Mouse (Mus musculus) hindbrain, embryonic 15.5 days (tissue): Measurements from ENCODE around the gene Gucy2g. TPM values are rescaled to one million over a fixed set of nuclear protein-coding genes. Genes with fewer than 3 reads are reported as not detected.

ENCODE experiments used
- ATAC-seq: fragments of 200-750 bp; cut with Nextera tagmentation; 2 replicates; pipeline ENCODE4 v1.8.0; 2017; ENCODE audit warnings: low read depth, moderate number of reproducible peaks, moderate TSS enrichment; ENCODE audit not compliant: low FRiP score
- H3K27ac ChIP-seq: fragments of 300-500 bp; sonication (generic); replicated peaks from 2 replicates; pipeline ENCODE4 v1.5.1; 2015; ENCODE audit warnings: mild to moderate bottlenecking, inconsistent platforms
- H3K27me3 ChIP-seq: fragments of 300-500 bp; sonication (generic); 2 replicates; pipeline ENCODE4 v1.6.1; 2015; ENCODE audit warnings: control low read depth, inconsistent platforms
- H3K36me3 ChIP-seq: fragments of 300-500 bp; sonication (generic); 2 replicates; pipeline ENCODE4 v1.6.1; 2015; ENCODE audit warnings: control low read depth, inconsistent platforms
- H3K4me1 ChIP-seq: fragments of 300-500 bp; sonication (generic); replicated peaks from 2 replicates; pipeline ENCODE4 v1.6.1; 2015; ENCODE audit warnings: control low read depth, inconsistent platforms
- H3K4me2 ChIP-seq: fragments of 300-500 bp; sonication (generic); 2 replicates; pipeline ENCODE4 v1.6.1; 2015; ENCODE audit warnings: moderate library complexity, mild to moderate bottlenecking, inconsistent platforms
- H3K4me3 ChIP-seq: fragments of 300-500 bp; sonication (generic); 2 replicates; pipeline ENCODE4 v1.5.1; 2015; ENCODE audit warnings: mild to moderate bottlenecking, inconsistent platforms
- H3K9ac ChIP-seq: fragments of 300-500 bp; sonication (generic); 2 replicates; pipeline ENCODE4 v1.6.1; 2015; ENCODE audit warnings: inconsistent platforms
- H3K9me3 ChIP-seq: fragments of 300-500 bp; sonication (generic); 2 replicates; pipeline ENCODE4 v1.6.1; 2016; ENCODE audit warnings: control low read depth, inconsistent platforms
- WGBS: fragments of 180-500 bp; shearing (Covaris S2); methylation state at CpG from one replicate; pipeline ENCODE4 v1.1.7; 2015; 5-methylcytosine and 5-hydroxymethylcytosine counted together
- polyA plus RNA-seq: library from polyadenylated mRNA; unstranded; fragments of >200 nt; fragmentation: Nextera tagmentation; extraction: Ambion mirVana; gene quantifications from 2 replicates; pipeline ENCODE4 v1.2.1, GENCODE M21; 2015

Gene Gucy2g
- polyA plus RNA-seq, 1 experiment from 2014 or later, result 0.12 TPM

GRCm38 (mm10) chr19:55195574-55195973 lies 45.5 kb downstream of the Gucy2g start:
- Histone ChIP-seq H3K4me2 (no peak overlapping the region), H3K27ac (no peak overlapping the region), H3K27me3 (no peaks in the 10 kb centered on the region), H3K4me1 (no peaks in the 10 kb centered on the region), H3K36me3 (no peaks in the 10 kb centered on the region), H3K4me3 (no peak overlapping the region), H3K9ac (no peak overlapping the region), H3K9me3 (no peaks in the 10 kb centered on the region)
- no peak for ATAC-seq
- 94% methylated on average over 3 of the region's 3 CpGs for WGBS

- whole genome bisulfite sequencing, result 83% methylated on average over 7 of the region's 7 CpGs
- Histone ChIP-seq H3K4me2 (no peak overlapping the region), H3K36me3 (no peaks in the 10 kb centered on the region), H3K4me1 (no peaks in the 10 kb centered on the region), H3K9ac (no peak overlapping the region), H3K9me3 (no peaks in the 10 kb centered on the region), H3K27ac (no peak overlapping the region), H3K4me3 (no peak overlapping the region), H3K27me3 (no peaks in the 10 kb centered on the region)
- ATAC-seq, result no peak
These were observed 46.4 kb downstream of the Gucy2g start for GRCm38 (mm10) chr19:55194520-55195170.

GRCm38 (mm10) chr19:55193717-55194394 lies 47.2 kb downstream of the Gucy2g start:
- 64% methylated on average over 11 of the region's 11 CpGs for WGBS
- Histone ChIP-seq H3K4me1 (no peaks in the 10 kb centered on the region), H3K9ac (no peak overlapping the region), H3K27ac (no peak overlapping the region), H3K4me3 (no peak overlapping the region), H3K9me3 (no peaks in the 10 kb centered on the region), H3K36me3 (no peaks in the 10 kb centered on the region), H3K27me3 (no peaks in the 10 kb centered on the region), H3K4me2 (no peak overlapping the region)
- no peak for ATAC-seq

GRCm38 (mm10) chr19:55192254-55192945 lies 48.6 kb downstream of the Gucy2g start:
- no peak for ATAC-seq
- Histone ChIP-seq H3K27ac (no peak overlapping the region), H3K36me3 (no peaks in the 10 kb centered on the region)

GRCm38 (mm10) chr19:55191596-55191995 lies 49.4 kb downstream of the Gucy2g start:
- H3K27me3 ChIP-seq, result no peaks in the 10 kb centered on the region
- H3K4me1 ChIP-seq, result no peaks in the 10 kb centered on the region
- H3K36me3 ChIP-seq, result no peaks in the 10 kb centered on the region
- no peak overlapping the region for H3K4me3 ChIP-seq
- no peak overlapping the region for H3K4me2 ChIP-seq
- 74% methylated on average over 2 of the region's 2 CpGs for WGBS
- ATAC-seq, result no peak
- H3K9me3 ChIP-seq, result no peaks in the 10 kb centered on the region
- H3K9ac ChIP-seq, result no peak overlapping the region
- H3K27ac ChIP-seq, result no peak overlapping the region

More at GRCm38 (mm10) chr19:55192254-55192945, 48.6 kb downstream of the Gucy2g start:
- Histone ChIP-seq H3K9me3 (no peaks in the 10 kb centered on the region), H3K27me3 (no peaks in the 10 kb centered on the region), H3K4me3 (no peak overlapping the region), H3K4me2 (no peak overlapping the region), H3K9ac (no peak overlapping the region), H3K4me1 (no peaks in the 10 kb centered on the region)
- 90% methylated on average over 21 of the region's 21 CpGs for WGBS

- WGBS, result 88% methylated on average over 5 of the region's 5 CpGs
- no peak for ATAC-seq
- H3K27ac ChIP-seq, result no peak overlapping the region
These were observed 51.0 kb downstream of the Gucy2g start for GRCm38 (mm10) chr19:55190065-55190464.

GRCm38 (mm10) chr19:55185651-55186050 lies 55.4 kb downstream of the Gucy2g start:
- H3K4me2 ChIP-seq, result no peak overlapping the region
- no peak overlapping the region for H3K9ac ChIP-seq
- H3K27me3 ChIP-seq, result no peaks in the 10 kb centered on the region
- no peak overlapping the region for H3K4me3 ChIP-seq
- no peaks in the 10 kb centered on the region for H3K36me3 ChIP-seq
- peak; percentile 89 for ATAC-seq
- 14% methylated on average over 3 of the region's 3 CpGs for WGBS
- peak overlapping the region; percentile 31 for H3K27ac ChIP-seq
- no peaks in the 10 kb centered on the region for H3K9me3 ChIP-seq
- peaks cover 5% of the 10 kb centered on the region for H3K4me1 ChIP-seq

More at GRCm38 (mm10) chr19:55190065-55190464, 51.0 kb downstream of the Gucy2g start:
- no peak overlapping the region for H3K4me3 ChIP-seq
- H3K9me3 ChIP-seq, result no peaks in the 10 kb centered on the region
- no peak overlapping the region for H3K4me2 ChIP-seq
- no peaks in the 10 kb centered on the region for H3K36me3 ChIP-seq
- peaks cover 3% of the 10 kb centered on the region for H3K4me1 ChIP-seq
- no peaks in the 10 kb centered on the region for H3K27me3 ChIP-seq
- H3K9ac ChIP-seq, result no peak overlapping the region

GRCm38 (mm10) chr19:55185074-55185473 lies 56.0 kb downstream of the Gucy2g start:
- H3K4me2 ChIP-seq, result no peak overlapping the region
- no peak overlapping the region for H3K9ac ChIP-seq
- H3K27ac ChIP-seq, result peak overlapping the region; percentile 31
- H3K36me3 ChIP-seq, result no peaks in the 10 kb centered on the region
- ATAC-seq, result 0 out of 2 replicates have a peak, but pooled peaks have one; percentile 6
- no peaks in the 10 kb centered on the region for H3K27me3 ChIP-seq
- H3K4me3 ChIP-seq, result no peak overlapping the region
- peaks cover 5% of the 10 kb centered on the region for H3K4me1 ChIP-seq
- WGBS, result 38% methylated on average over 7 of the region's 7 CpGs
- no peaks in the 10 kb centered on the region for H3K9me3 ChIP-seq

- ATAC-seq, result no peak
- Histone ChIP-seq H3K4me1 (peaks cover 5% of the 10 kb centered on the region), H3K36me3 (no peaks in the 10 kb centered on the region), H3K27ac (peak overlapping the region; percentile 31), H3K9me3 (no peaks in the 10 kb centered on the region), H3K4me3 (no peak overlapping the region), H3K4me2 (no peak overlapping the region), H3K9ac (no peak overlapping the region), H3K27me3 (no peaks in the 10 kb centered on the region)
- 51% methylated on average over 7 of the region's 7 CpGs for WGBS
These were observed 56.6 kb downstream of the Gucy2g start for GRCm38 (mm10) chr19:55184442-55184841.

GRCm38 (mm10) chr19:55180433-55180832 lies 60.6 kb downstream of the Gucy2g start, which contains the start of gene Tectb:
Gene Tectb, plus strand, starts transcription at chr19:55180733.
- peaks cover 5% of the 10 kb centered on the region for H3K4me1 ChIP-seq
- no peaks in the 10 kb centered on the region for H3K36me3 ChIP-seq
- no peak within 1 kb of the TSS for H3K4me3 ChIP-seq
- H3K9me3 ChIP-seq, result no peaks in the 10 kb centered on the region
- H3K27me3 ChIP-seq, result no peaks in the 10 kb centered on the region
- 77% methylated on average over 5 of the region's 5 CpGs for WGBS
- no peak within 1 kb of the TSS for H3K9ac ChIP-seq
- H3K4me2 ChIP-seq, result no peak within 1 kb of the TSS
- no peak within 1 kb of the TSS for H3K27ac ChIP-seq
- no peak for ATAC-seq

GRCm38 (mm10) chr19:55177143-55177542 lies 63.9 kb downstream of the Gucy2g start:
- 85% methylated on average over 3 of the region's 3 CpGs for WGBS
- Histone ChIP-seq H3K4me1 (no peaks in the 10 kb centered on the region), H3K4me2 (no peak overlapping the region), H3K27me3 (no peaks in the 10 kb centered on the region), H3K9ac (no peak overlapping the region), H3K27ac (no peak overlapping the region), H3K4me3 (no peak overlapping the region), H3K9me3 (no peaks in the 10 kb centered on the region), H3K36me3 (no peaks in the 10 kb centered on the region)
- ATAC-seq, result no peak

GRCm38 (mm10) chr19:55171585-55171984 lies 69.5 kb downstream of the Gucy2g start:
- no peak overlapping the region for H3K9ac ChIP-seq
- no peaks in the 10 kb centered on the region for H3K4me1 ChIP-seq
- no peak overlapping the region for H3K4me2 ChIP-seq
- H3K27me3 ChIP-seq, result no peaks in the 10 kb centered on the region
- WGBS, result 89% methylated on average over 1 of the region's 1 CpGs
- H3K9me3 ChIP-seq, result no peaks in the 10 kb centered on the region
- H3K4me3 ChIP-seq, result no peak overlapping the region
- H3K27ac ChIP-seq, result no peak overlapping the region
- no peak for ATAC-seq
- H3K36me3 ChIP-seq, result no peaks in the 10 kb centered on the region
